Mouse (Mus musculus): Measurements from ENCODE around the gene Olfr350.

The Olfr350 gene

GRCm38 (mm10) chr2:36846010-36846409, at the start of gene Olfr350:
Gene Olfr350 (plus strand): TSS chr2:36846310.
- 83% methylated on average over 1 of the region's 1 CpGs for WGBS

- 46% methylated on average over 1 of the region's 1 CpGs for WGBS
Observed at GRCm38 (mm10) chr2:36816932-36817331, 29.2 kb upstream of the Olfr350 start, which contains the start of gene Olfr3. Gene Olfr3 (minus strand): TSS chr2:36817032.

GRCm38 (mm10) chr2:36862560-36862959, 16.4 kb downstream of the Olfr350 start, which contains the start of gene Olfr351:
Gene Olfr351 (minus strand): TSS chr2:36862660.
- WGBS: 89% methylated on average over 1 of the region's 1 CpGs

DNA sequence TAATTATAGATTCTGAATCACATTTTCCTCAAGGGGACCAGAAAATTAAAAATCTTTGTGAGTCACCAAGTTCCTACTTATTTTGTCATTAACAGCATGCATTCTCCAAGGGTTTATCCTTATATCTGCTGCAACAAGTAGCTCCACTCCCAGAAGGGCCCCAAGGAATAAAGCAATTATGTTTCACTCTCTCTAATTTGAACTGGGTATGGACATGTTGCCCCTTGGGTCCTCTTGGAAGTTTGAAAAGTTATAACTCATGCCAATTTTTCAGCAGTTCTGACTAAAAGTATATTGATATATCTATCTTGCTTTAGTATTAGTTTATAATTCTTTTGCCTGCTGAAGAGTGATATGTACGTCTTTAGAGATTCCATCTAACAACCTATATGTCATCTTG, 22.1 kb downstream of the Olfr350 start, which contains the start of gene Olfr352:
Olfr352 (plus strand) TSS at position 301 of the 400 bp plus-strand sequence.
- WGBS: 74% methylated on average over 1 of the region's 1 CpGs

DNA sequence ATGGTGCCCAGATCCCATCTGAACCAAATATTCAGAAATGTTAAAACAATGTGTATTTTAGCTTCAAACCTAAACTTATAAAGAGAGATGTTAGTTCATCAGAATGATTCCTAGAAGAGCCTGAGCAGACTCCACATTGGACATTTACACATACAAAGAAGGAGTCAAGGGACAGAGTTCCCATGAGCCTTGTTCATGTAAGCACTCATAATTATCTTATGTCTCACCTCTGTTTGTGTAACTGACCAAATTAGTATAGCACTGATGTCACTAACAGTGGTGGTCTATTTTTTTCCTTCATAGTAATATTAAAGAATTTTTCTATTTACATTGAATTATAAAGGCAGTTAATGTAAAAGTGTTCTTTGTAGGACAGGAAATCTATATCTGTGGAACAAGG, 46.7 kb downstream of the Olfr350 start, which contains the start of gene Olfr353:
Olfr353 (minus strand) TSS at position 101 of the 400 bp plus-strand sequence.

All from cerebral cortex, adult 2 months (tissue).